Mouse (Mus musculus) forebrain, embryonic 16.5 days (tissue): ENCODE data around the gene Abca7. TPM values are rescaled to one million over a fixed set of nuclear protein-coding genes. Genes with fewer than 3 reads are reported as not detected.

Experiments used
- ATAC-seq: fragments of 200-750 bp; cut with Nextera tagmentation; 2 replicates; pipeline ENCODE4 v1.8.0; 2017; ENCODE audit warnings: mild to moderate bottlenecking, moderate library complexity
- H3K27ac ChIP-seq: fragments of 300-500 bp; sonication (generic); 2 replicates; pipeline ENCODE4 v1.5.1; 2014; ENCODE audit warnings: low read length, control low read depth
- H3K27me3 ChIP-seq: fragments of 300-500 bp; sonication (generic); replicated peaks from 2 replicates; pipeline ENCODE4 v1.6.1; 2014; ENCODE audit warnings: low read length; ENCODE audit not compliant: control insufficient read depth, insufficient read depth
- H3K36me3 ChIP-seq: fragments of 300-500 bp; sonication (generic); 2 replicates; pipeline ENCODE4 v1.6.1; 2014; ENCODE audit not compliant: control insufficient read depth, insufficient read depth
- H3K4me1 ChIP-seq: fragments of 300-500 bp; sonication (generic); replicated peaks from 2 replicates; pipeline ENCODE4 v1.6.1; 2014; ENCODE audit warnings: low read length; ENCODE audit not compliant: control insufficient read depth, insufficient read depth
- H3K4me2 ChIP-seq: fragments of 300-500 bp; sonication (generic); 2 replicates; pipeline ENCODE4 v1.6.1; 2014; ENCODE audit warnings: mild to moderate bottlenecking, low read length, control low read depth
- H3K4me3 ChIP-seq: fragments of 300-500 bp; sonication (generic); replicated peaks from 2 replicates; pipeline ENCODE4 v1.5.1; 2014; ENCODE audit warnings: mild to moderate bottlenecking, low read length, control low read depth
- H3K9ac ChIP-seq: fragments of 300-500 bp; sonication (generic); replicated peaks from 2 replicates; pipeline ENCODE4 v1.6.1; 2014; ENCODE audit warnings: low read depth, low read length, control low read depth
- H3K9me3 ChIP-seq: fragments of 300-500 bp; sonication (generic); 2 replicates; pipeline ENCODE4 v1.6.1; 2016; ENCODE audit warnings: low read length; ENCODE audit not compliant: control insufficient read depth
- WGBS: fragments of 180-500 bp; shearing (Covaris S2); extraction: QIAGEN DNeasy Blood & Tissue Kit; methylation state at CpG from one replicate; pipeline ENCODE4 v1.1.7; 2014; 5-methylcytosine and 5-hydroxymethylcytosine counted together
- polyA plus RNA-seq: library from polyadenylated mRNA; unstranded; fragments of >200 nt; fragmentation: Nextera tagmentation; extraction: Ambion mirVana; gene quantifications from 2 replicates; pipeline ENCODE4 v1.2.1, GENCODE M21; 2015

The Abca7 gene
- polyA plus RNA-seq: 3.9 and 4.7 TPM in 2 replicates

DNA sequence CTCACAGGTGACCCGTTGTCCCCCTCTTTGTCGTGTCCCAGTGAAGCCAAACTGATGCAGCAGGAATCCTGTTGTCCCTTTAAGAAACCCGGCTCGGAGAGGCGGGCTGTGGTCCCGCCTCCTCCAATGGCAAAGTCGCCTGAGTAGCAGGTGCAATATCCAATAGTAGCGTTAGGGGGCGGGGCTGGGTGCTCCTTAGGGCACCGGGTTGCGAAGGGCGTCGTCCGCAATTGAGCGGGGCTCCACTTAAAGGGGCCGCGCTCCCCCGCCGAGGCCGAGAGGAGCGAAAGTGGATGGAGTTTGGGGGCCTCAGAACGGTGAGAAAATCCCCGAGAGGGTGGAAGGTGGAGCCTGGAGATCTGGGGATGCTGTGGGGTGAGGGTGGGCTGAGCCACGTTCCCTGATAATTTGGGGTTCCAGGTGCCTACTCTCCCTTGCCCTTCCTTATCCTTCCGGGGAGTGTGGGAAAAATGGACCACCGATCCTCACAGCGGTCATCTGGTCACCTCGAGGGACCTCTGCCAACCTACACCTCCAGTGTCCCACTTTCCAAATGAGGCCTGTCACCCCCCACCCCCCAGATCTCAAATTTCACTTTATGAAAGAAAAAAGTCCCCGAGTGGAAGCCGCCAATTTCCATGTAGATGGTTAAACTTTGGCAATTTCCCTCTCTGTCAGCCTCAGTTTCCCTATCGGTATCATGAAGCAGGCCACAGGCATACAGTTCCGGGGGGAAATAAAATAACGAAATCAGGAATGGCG lies at the start of gene Abca7:
Gene Abca7 (plus strand): TSS at position 223 of the 762 bp plus-strand sequence.
- Histone ChIP-seq H3K4me3 (peak within 1 kb of the TSS; percentile 59), H3K9ac (peak within 1 kb of the TSS; percentile 60), H3K27me3 (0 out of 2 replicates have a peak, but pooled peaks cover 2% of the 10 kb centered on the region), H3K9me3 (no peaks in the 10 kb centered on the region; the same call in 1 of the 2 replicates), H3K27ac (peak within 1 kb of the TSS; percentile 49), H3K36me3 (no peaks in the 10 kb centered on the region), H3K4me1 (peaks cover 20% of the 10 kb centered on the region), H3K4me2 (peak within 1 kb of the TSS; percentile 79)
- ATAC-seq: peak; percentile 89
- 0% methylated on average over 34 of the region's 34 CpGs for WGBS

GRCm38 (mm10) chr10:79946752-79947322 lies 49.5 kb upstream of the Abca7 start:
- Histone ChIP-seq H3K36me3 (0 out of 2 replicates have a peak, but pooled peaks cover 2% of the 10 kb centered on the region), H3K27ac (no peak overlapping the region), H3K27me3 (no peaks in the 10 kb centered on the region), H3K9ac (no peak overlapping the region), H3K9me3 (no peaks in the 10 kb centered on the region), H3K4me3 (no peak overlapping the region), H3K4me2 (no peak overlapping the region), H3K4me1 (peaks cover 7% of the 10 kb centered on the region)
- 19% methylated on average over 7 of the region's 7 CpGs for WGBS
- no peak for ATAC-seq

GRCm38 (mm10) chr10:79947502-79947901 lies 48.8 kb upstream of the Abca7 start:
- H3K36me3 ChIP-seq: 0 out of 2 replicates have a peak, but pooled peaks cover 2% of the 10 kb centered on the region
- H3K4me2 ChIP-seq: no peak overlapping the region
- WGBS: 87% methylated on average over 6 of the region's 6 CpGs
- ATAC-seq: no peak
- H3K4me3 ChIP-seq: no peak overlapping the region
- no peaks in the 10 kb centered on the region for H3K9me3 ChIP-seq
- H3K9ac ChIP-seq: no peak overlapping the region
- H3K27me3 ChIP-seq: no peaks in the 10 kb centered on the region
- H3K4me1 ChIP-seq: peaks cover 7% of the 10 kb centered on the region
- no peak overlapping the region for H3K27ac ChIP-seq

- Histone ChIP-seq H3K27ac (no peak overlapping the region), H3K36me3 (peaks cover 2% of the 10 kb centered on the region; the same call in 1 of the 2 replicates), H3K4me1 (peaks cover 7% of the 10 kb centered on the region), H3K27me3 (no peaks in the 10 kb centered on the region), H3K4me3 (no peak overlapping the region), H3K9ac (no peak overlapping the region), H3K9me3 (no peaks in the 10 kb centered on the region), H3K4me2 (no peak overlapping the region)
- WGBS: 94% methylated on average over 4 of the region's 4 CpGs
- no peak for ATAC-seq
These were observed 46.4 kb upstream of the Abca7 start for GRCm38 (mm10) chr10:79949873-79950272.

GRCm38 (mm10) chr10:79950661-79951060 lies 45.6 kb upstream of the Abca7 start:
- Histone ChIP-seq H3K9me3 (no peaks in the 10 kb centered on the region), H3K36me3 (peaks cover 2% of the 10 kb centered on the region; the same call in 1 of the 2 replicates), H3K27me3 (no peaks in the 10 kb centered on the region), H3K27ac (no peak overlapping the region), H3K4me1 (peaks cover 4% of the 10 kb centered on the region), H3K4me3 (no peak overlapping the region), H3K4me2 (no peak overlapping the region), H3K9ac (no peak overlapping the region)
- WGBS: 88% methylated on average over 18 of the region's 18 CpGs
- no peak for ATAC-seq

- no peaks in the 10 kb centered on the region for H3K4me1 ChIP-seq
- H3K36me3 ChIP-seq: peaks cover 2% of the 10 kb centered on the region; the same call in 1 of the 2 replicates
- H3K4me2 ChIP-seq: no peak overlapping the region
- WGBS: 87% methylated on average over 6 of the region's 6 CpGs
- no peaks in the 10 kb centered on the region for H3K27me3 ChIP-seq
- H3K27ac ChIP-seq: no peak overlapping the region
- H3K9ac ChIP-seq: no peak overlapping the region
- no peak overlapping the region for H3K4me3 ChIP-seq
- no peaks in the 10 kb centered on the region for H3K9me3 ChIP-seq
- no peak for ATAC-seq
These were observed 42.3 kb upstream of the Abca7 start for GRCm38 (mm10) chr10:79953946-79954345.

DNA sequence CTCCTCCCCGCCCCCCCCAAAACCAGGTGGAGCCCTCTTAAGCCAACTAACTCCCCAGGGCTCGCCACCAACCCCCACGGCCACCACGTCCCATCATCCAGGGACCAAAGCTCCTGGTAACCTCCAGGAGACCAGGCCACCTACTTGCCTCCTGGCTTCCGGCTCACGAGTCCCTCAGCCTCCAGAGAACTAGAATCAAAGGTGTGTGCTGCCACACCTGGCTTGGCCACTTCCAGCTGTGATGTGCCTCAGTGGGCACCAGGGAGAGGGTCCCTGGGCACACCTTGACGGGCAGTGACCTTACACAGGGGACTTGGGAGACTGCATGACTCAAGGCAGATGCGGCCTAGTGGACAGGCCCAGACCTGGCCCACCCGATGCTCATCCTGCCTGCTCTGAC lies 40.6 kb upstream of the Abca7 start:
- Histone ChIP-seq H3K9ac (no peak overlapping the region), H3K4me1 (peaks cover 3% of the 10 kb centered on the region), H3K27ac (no peak overlapping the region), H3K9me3 (no peaks in the 10 kb centered on the region), H3K36me3 (no peaks in the 10 kb centered on the region; the same call in 1 of the 2 replicates), H3K27me3 (no peaks in the 10 kb centered on the region), H3K4me3 (no peak overlapping the region), H3K4me2 (no peak overlapping the region)
- 67% methylated on average over 9 of the region's 9 CpGs for WGBS
- ATAC-seq: no peak

- Histone ChIP-seq H3K27me3 (no peaks in the 10 kb centered on the region), H3K36me3 (no peaks in the 10 kb centered on the region; the same call in 1 of the 2 replicates), H3K9me3 (no peaks in the 10 kb centered on the region), H3K4me3 (no peak overlapping the region), H3K27ac (no peak overlapping the region), H3K9ac (no peak overlapping the region), H3K4me1 (peaks cover 8% of the 10 kb centered on the region), H3K4me2 (no peak overlapping the region)
- 20% methylated on average over 4 of the region's 4 CpGs for WGBS
- ATAC-seq: no peak
These were observed 39.6 kb upstream of the Abca7 start for GRCm38 (mm10) chr10:79956643-79957154.

DNA sequence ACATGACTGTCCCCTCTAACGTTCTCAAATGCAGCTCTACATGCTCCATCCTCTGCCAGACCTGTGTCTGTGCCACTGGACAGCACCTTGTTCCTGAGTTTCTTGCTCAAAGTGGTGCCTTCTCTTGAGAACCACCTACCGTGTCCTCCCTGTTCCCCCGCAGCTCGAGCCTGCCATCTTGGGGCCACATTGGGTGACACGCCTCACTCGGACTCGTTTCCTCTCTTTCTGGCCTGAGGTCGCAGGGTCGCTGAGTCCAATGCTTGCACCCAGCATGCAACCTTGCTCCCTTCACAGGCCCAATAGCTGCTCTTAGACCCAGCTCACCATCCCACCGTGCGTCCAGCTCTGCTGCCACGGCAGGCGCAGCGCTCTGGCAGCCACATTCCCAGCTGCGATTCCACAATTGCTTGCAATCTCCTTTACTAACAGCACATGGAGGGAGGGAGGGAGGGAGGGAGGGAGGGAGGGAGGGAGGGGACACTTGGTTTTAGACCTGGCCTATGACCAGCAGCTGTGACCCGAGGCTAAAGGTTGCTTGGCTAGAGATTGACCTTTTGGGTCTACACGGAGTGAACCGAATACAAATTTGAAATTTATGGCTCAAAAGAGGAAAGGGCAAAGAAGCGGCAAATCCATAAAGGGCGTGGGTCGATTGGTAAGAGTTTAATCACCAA lies 38.0 kb upstream of the Abca7 start:
- H3K27me3 ChIP-seq: no peaks in the 10 kb centered on the region
- H3K4me1 ChIP-seq: peaks cover 8% of the 10 kb centered on the region
- WGBS: 15% methylated on average over 21 of the region's 21 CpGs
- H3K9ac ChIP-seq: no peak overlapping the region
- no peaks in the 10 kb centered on the region; the same call in 1 of the 2 replicates for H3K36me3 ChIP-seq
- no peak overlapping the region for H3K4me2 ChIP-seq
- no peak for ATAC-seq
- H3K27ac ChIP-seq: no peak overlapping the region
- H3K4me3 ChIP-seq: no peak overlapping the region
- no peaks in the 10 kb centered on the region for H3K9me3 ChIP-seq
